8 mouse cellular contexts compared by ENCODE assay signal in genomic region chr6:83142211-83142731, GRCm38 (mm10). TPM values are rescaled to one million over a fixed set of nuclear protein-coding genes. Genes with fewer than 3 reads are reported as not detected.
A peak's percentile ranks its signal among the peaks of the same experiment; 100 is the strongest.
DNase-seq lines count a peak whose midpoint lies in the region; ATAC-seq lines count a peak whose summit lies in the region.

No protein-coding gene starts in this region.

- H3K4me2 ChIP-seq in heart, embryonic 11.5 days, result peak overlapping the region; percentile 70
- peak overlapping the region; percentile 63 for H3K4me2 ChIP-seq in midbrain, embryonic 16.5 days (ENCODE audit: low read length)

- H3K9ac ChIP-seq in heart, embryonic 11.5 days (ENCODE audit: low read depth, low read length), result peak overlapping the region; percentile 73
- peak overlapping the region; percentile 64 for H3K9ac ChIP-seq in midbrain, embryonic 16.5 days (ENCODE audit: low read depth, low read length)

- H3K4me3 ChIP-seq in heart, embryonic 11.5 days (ENCODE audit: low read depth, low read length), result peak overlapping the region; percentile 39
- H3K4me3 ChIP-seq in midbrain, embryonic 16.5 days (ENCODE audit: low read depth, low read length), result peak overlapping the region; percentile 33

- peak overlapping the region; percentile 29; the same call in 1 of the 2 replicates for H3K27ac ChIP-seq in heart, embryonic 11.5 days (ENCODE audit: low read depth, low read length)
- no peak overlapping the region for H3K27ac ChIP-seq in midbrain, embryonic 16.5 days (ENCODE audit: low read length)

- H3K9me3 ChIP-seq in heart, embryonic 11.5 days (replicated peaks; ENCODE audit: control insufficient read depth, low read length), result no peaks in the 10 kb centered on the region
- H3K9me3 ChIP-seq in midbrain, embryonic 16.5 days (replicated peaks; ENCODE audit: control insufficient read depth, low read length, poor library complexity, severe bottlenecking), result no peaks in the 10 kb centered on the region

- intact Hi-C loops in gastrocnemius, postnatal 36 days (cut with DNase I), result no loop called here

- no peaks in the 10 kb centered on the region for H3K27me3 ChIP-seq in heart, embryonic 11.5 days (ENCODE audit: control insufficient read depth, insufficient read depth, low read length)
- no peaks in the 10 kb centered on the region; the same call in 1 of the 2 replicates for H3K27me3 ChIP-seq in midbrain, embryonic 16.5 days (ENCODE audit: control insufficient read depth, insufficient read depth, low read depth, low read length)

- 2% methylated on average over 41 of the region's 41 CpGs for WGBS in heart, embryonic 11.5 days (ENCODE audit: insufficient replicate concordance)
- WGBS in midbrain, embryonic 16.5 days, result 4% methylated on average over 33 of the region's 41 CpGs

- H3K36me3 ChIP-seq in heart, embryonic 11.5 days (ENCODE audit: control insufficient read depth, insufficient read depth, low read length), result 0 out of 2 replicates have a peak, but pooled peaks cover 3% of the 10 kb centered on the region
- H3K36me3 ChIP-seq in midbrain, embryonic 16.5 days (ENCODE audit: control insufficient read depth, insufficient read depth, low read length), result no peaks in the 10 kb centered on the region

- DNase-seq in adrenal gland, adult 2 months, result peak; percentile 45
- DNase-seq in adrenal gland, adult 18-20 months (ENCODE audit: low spot score in 2 of 2), result no peak
- peak; percentile 62 for DNase-seq in ZHBTc4 (ENCODE audit: low read depth, low spot score)
- peak; percentile 61 to 70 for DNase-seq in layer of hippocampus, postnatal 10 days (ENCODE audit: low spot score in 2 of 2)
- no peak for DNase-seq in gastrocnemius, postnatal 36 days

- ATAC-seq in heart, embryonic 11.5 days (replicated peaks; ENCODE audit: insufficient number of reproducible peaks, low FRiP score, low TSS enrichment), result no peak
- ATAC-seq in midbrain, embryonic 16.5 days, result peak; percentile 19; the same call in 1 of the 2 replicates
- no peak for ATAC-seq in CD4-positive, CD25-positive, alpha-beta regulatory T cell, adult 4 months

- H3K4me1 ChIP-seq in heart, embryonic 11.5 days (ENCODE audit: control insufficient read depth, insufficient read depth, low read length), result peaks cover 28% of the 10 kb centered on the region
- peaks cover 20% of the 10 kb centered on the region for H3K4me1 ChIP-seq in midbrain, embryonic 16.5 days (ENCODE audit: control insufficient read depth, insufficient read depth, low read length)

RNA-seq across cellular contexts. Expression of gene Rtkn, which starts 7.0 kb away (rescaled TPM):
- 10 to 100 TPM in 1 of 2 experiments, 1 to 10 TPM in 1; 9.5 to 10.2 TPM for total RNA-seq in adrenal gland, adult 2 months (2021)
- polyA plus RNA-seq in adrenal gland, adult 2 months (2012; rRNA removed), result 93.6 and 100 TPM in 2 replicates
- 1 to 10 TPM; 4.7 to 6.6 TPM for total RNA-seq in adrenal gland, adult 18-20 months (2021)
- 10.8 and 12.4 TPM in 2 replicates for polyA plus RNA-seq in heart, embryonic 11.5 days (2014; fragmentation: Nextera tagmentation; extraction: Ambion mirVana)
- 10 to 100 TPM; 36.2 to 36.5 TPM for total RNA-seq in layer of hippocampus, postnatal 10 days (2021)
- polyA plus RNA-seq in midbrain, embryonic 16.5 days (2015; fragmentation: Nextera tagmentation; extraction: Ambion mirVana), result 10.7 TPM in 2 replicates
- total RNA-seq in gastrocnemius, postnatal 36 days (2021), result 10 to 100 TPM; 11.3 to 13.8 TPM
- polyA plus RNA-seq in CD4-positive, CD25-positive, alpha-beta regulatory T cell, adult 4 months (2017; shearing (Covaris generic)), result under 1 TPM in 1 of 2 experiments, not detected in 1; 0.49 TPM

RNA-seq across cellular contexts. Expression of gene Wdr54, which starts 13.9 kb away (rescaled TPM):
- 1 to 10 TPM; 2.2 to 4.7 TPM for total RNA-seq in adrenal gland, adult 2 months (2021)
- 3.4 and 4.8 TPM in 2 replicates for polyA plus RNA-seq in adrenal gland, adult 2 months (2012; rRNA removed)
- 1 to 10 TPM; 1.9 to 3.6 TPM for total RNA-seq in adrenal gland, adult 18-20 months (2021)
- 4.5 and 6.9 TPM in 2 replicates for polyA plus RNA-seq in heart, embryonic 11.5 days (2014; fragmentation: Nextera tagmentation; extraction: Ambion mirVana)
- 10 to 100 TPM; 21.5 to 28.1 TPM for total RNA-seq in layer of hippocampus, postnatal 10 days (2021)
- 20.1 and 22.9 TPM in 2 replicates for polyA plus RNA-seq in midbrain, embryonic 16.5 days (2015; fragmentation: Nextera tagmentation; extraction: Ambion mirVana)
- total RNA-seq in gastrocnemius, postnatal 36 days (2021), result 1 to 10 TPM in 1 of 2 experiments, under 1 TPM in 1; 0.92 to 1.3 TPM
- polyA plus RNA-seq in CD4-positive, CD25-positive, alpha-beta regulatory T cell, adult 4 months (2017; shearing (Covaris generic)), result 1 to 10 TPM in 1 of 2 experiments, not detected in 1; 2.1 TPM

RNA-seq across cellular contexts. Expression of gene 1700003E16Rik, which starts 13.9 kb away (rescaled TPM):
- total RNA-seq in adrenal gland, adult 2 months (2021), result 1 to 10 TPM; 1.1 to 1.3 TPM
- polyA plus RNA-seq in adrenal gland, adult 2 months (2012; rRNA removed), result 1.0 and 1.4 TPM in 2 replicates
- 1 to 10 TPM; 1.1 to 1.4 TPM for total RNA-seq in adrenal gland, adult 18-20 months (2021)
- polyA plus RNA-seq in heart, embryonic 11.5 days (2014; fragmentation: Nextera tagmentation; extraction: Ambion mirVana), result 0.14 and 0.27 TPM in 2 replicates
- total RNA-seq in layer of hippocampus, postnatal 10 days (2021), result 10 to 100 TPM; 20.6 to 22.1 TPM
- polyA plus RNA-seq in midbrain, embryonic 16.5 days (2015; fragmentation: Nextera tagmentation; extraction: Ambion mirVana), result 11.4 and 16.3 TPM in 2 replicates
- under 1 TPM in 1 of 2 experiments, not detected in 1; 0.13 TPM for total RNA-seq in gastrocnemius, postnatal 36 days (2021)
- polyA plus RNA-seq in CD4-positive, CD25-positive, alpha-beta regulatory T cell, adult 4 months (2017; shearing (Covaris generic)), result not detected

RNA-seq across cellular contexts. Expression of gene Ino80b, which starts 17.0 kb away (rescaled TPM):
- total RNA-seq in adrenal gland, adult 2 months (2021), result 10 to 100 TPM; 16.1 to 27.3 TPM
- 90.2 and 102 TPM in 2 replicates for polyA plus RNA-seq in adrenal gland, adult 2 months (2012; rRNA removed)
- 10 to 100 TPM; 20.1 to 20.7 TPM for total RNA-seq in adrenal gland, adult 18-20 months (2021)
- polyA plus RNA-seq in heart, embryonic 11.5 days (2014; fragmentation: Nextera tagmentation; extraction: Ambion mirVana), result 11.1 and 12.2 TPM in 2 replicates
- 10 to 100 TPM; 21.6 to 22.6 TPM for total RNA-seq in layer of hippocampus, postnatal 10 days (2021)
- polyA plus RNA-seq in midbrain, embryonic 16.5 days (2015; fragmentation: Nextera tagmentation; extraction: Ambion mirVana), result 13.3 and 14.5 TPM in 2 replicates
- total RNA-seq in gastrocnemius, postnatal 36 days (2021), result 10 to 100 TPM; 14.3 to 14.5 TPM
- 1 to 10 TPM in 1 of 2 experiments, under 1 TPM in 1; 0.56 to 3.3 TPM for polyA plus RNA-seq in CD4-positive, CD25-positive, alpha-beta regulatory T cell, adult 4 months (2017; shearing (Covaris generic))

RNA-seq across cellular contexts. Expression of gene Wbp1, which starts 20.9 kb away (rescaled TPM):
- 100 to 1,000 TPM in 1 of 2 experiments, 10 to 100 TPM in 1; 79.1 to 117 TPM for total RNA-seq in adrenal gland, adult 2 months (2021)
- 388 and 405 TPM in 2 replicates for polyA plus RNA-seq in adrenal gland, adult 2 months (2012; rRNA removed)
- 10 to 100 TPM; 84.3 to 89.0 TPM for total RNA-seq in adrenal gland, adult 18-20 months (2021)
- 76.0 and 87.2 TPM in 2 replicates for polyA plus RNA-seq in heart, embryonic 11.5 days (2014; fragmentation: Nextera tagmentation; extraction: Ambion mirVana)
- 10 to 100 TPM; 68.6 to 72.7 TPM for total RNA-seq in layer of hippocampus, postnatal 10 days (2021)
- polyA plus RNA-seq in midbrain, embryonic 16.5 days (2015; fragmentation: Nextera tagmentation; extraction: Ambion mirVana), result 148 and 163 TPM in 2 replicates
- total RNA-seq in gastrocnemius, postnatal 36 days (2021), result 10 to 100 TPM; 35.4 to 35.8 TPM
- polyA plus RNA-seq in CD4-positive, CD25-positive, alpha-beta regulatory T cell, adult 4 months (2017; shearing (Covaris generic)), result 10 to 100 TPM; 20.4 to 23.6 TPM

Comparison
In these comparisons a context has a peak if more than half of its experiments do, and no peak if none do; other contexts are left out.
1. DNase-seq: peak in adrenal gland, adult 2 months (single experiment), ZHBTc4 (single experiment) and layer of hippocampus, postnatal 10 days (2 of 2); none in adrenal gland, adult 18-20 months (0 of 2) and gastrocnemius, postnatal 36 days (0 of 2).
2. RNA of gene 1700003E16Rik, which starts 13.9 kb away (total RNA-seq): 20.6 to 22.1 TPM in layer of hippocampus, postnatal 10 days; 1.1 to 1.4 TPM in adrenal gland, adult 18-20 months, 1.1 to 1.3 TPM in adrenal gland, adult 2 months and 0.13 TPM in gastrocnemius, postnatal 36 days; every median in the first group is over 4 times any median in the second.